Mouse (Mus musculus) limb, embryonic 13.5 days (tissue): ENCODE results near the gene Exoc4. TPM values are rescaled to one million over a fixed set of nuclear protein-coding genes. Genes with fewer than 3 reads are reported as not detected.

Source experiments
- polyA plus RNA-seq: library from polyadenylated mRNA; unstranded; fragments of >200 nt; fragmentation: Nextera tagmentation; extraction: Ambion mirVana; gene quantifications from 2 replicates; pipeline ENCODE4 v1.2.1, GENCODE M21; 2015

The Exoc4 gene
- polyA plus RNA-seq, 1 experiment from 2014 or later = 45.2 TPM

Other genes with a start within 250 kb of the Exoc4 start
- gene Chchd3, start 188.8 kb upstream of the Exoc4 start, polyA plus RNA-seq = 103 and 105 TPM in 2 replicates